Mouse (Mus musculus): ENCODE data around the gene Wdr5b.
"Not testable (repeated sequence)": the region's sequence is repeated elsewhere in the genome, so short reads cannot be mapped to it uniquely, and the experiment has no call there.

Gene Wdr5b

GRCm38 (mm10) chr16:36040640-36041624, at the start of gene Wdr5b:
Gene Wdr5b (plus strand): TSS chr16:36041190.
- peak; percentile 92 for DNase-seq (ENCODE audit: low spot score)

- DNase-seq (ENCODE audit: low spot score) = no peak
Observed at GRCm38 (mm10) chr16:35992391-35992790, 48.6 kb upstream of the Wdr5b start.

GRCm38 (mm10) chr16:35993316-35993715, 47.7 kb upstream of the Wdr5b start:
- DNase-seq (ENCODE audit: low spot score) = no peak

GRCm38 (mm10) chr16:35998852-35999251, 42.1 kb upstream of the Wdr5b start:
- not testable (repeated sequence) for DNase-seq (ENCODE audit: low spot score)

- DNase-seq (ENCODE audit: low spot score) = no peak
Observed at GRCm38 (mm10) chr16:36008396-36008795, 32.6 kb upstream of the Wdr5b start.

- no peak for DNase-seq (ENCODE audit: low spot score)
Observed at GRCm38 (mm10) chr16:36016335-36016734, 24.7 kb upstream of the Wdr5b start.

GRCm38 (mm10) chr16:36028120-36028519, 12.9 kb upstream of the Wdr5b start:
- not testable (repeated sequence) for DNase-seq (ENCODE audit: low spot score)

- no peak for DNase-seq (ENCODE audit: low spot score)
Observed at GRCm38 (mm10) chr16:36041625-36042020, 633 bp downstream of the Wdr5b start.

GRCm38 (mm10) chr16:36043073-36043472, 2.1 kb downstream of the Wdr5b start:
- no peak for DNase-seq (ENCODE audit: low spot score)

- no peak for DNase-seq (ENCODE audit: low spot score)
Observed at GRCm38 (mm10) chr16:36043964-36044363, 3.0 kb downstream of the Wdr5b start.

- no peak for DNase-seq (ENCODE audit: low spot score)
Observed at GRCm38 (mm10) chr16:36047538-36047937, 6.5 kb downstream of the Wdr5b start.

GRCm38 (mm10) chr16:36051491-36051890, 10.5 kb downstream of the Wdr5b start:
- no peak for DNase-seq (ENCODE audit: low spot score)

- DNase-seq (ENCODE audit: low spot score) = no peak
Observed at GRCm38 (mm10) chr16:36053524-36054275, 12.7 kb downstream of the Wdr5b start.

- no peak for DNase-seq (ENCODE audit: low spot score)
Observed at GRCm38 (mm10) chr16:36054920-36055319, 13.9 kb downstream of the Wdr5b start.

- DNase-seq (ENCODE audit: low spot score) = no peak
Observed at GRCm38 (mm10) chr16:36056416-36056815, 15.4 kb downstream of the Wdr5b start.

GRCm38 (mm10) chr16:36057933-36058475, 17.0 kb downstream of the Wdr5b start:
- no peak for DNase-seq (ENCODE audit: low spot score)

- DNase-seq (ENCODE audit: low spot score) = not testable (repeated sequence)
Observed at GRCm38 (mm10) chr16:36062534-36062933, 21.5 kb downstream of the Wdr5b start.

GRCm38 (mm10) chr16:36063315-36063714, 22.3 kb downstream of the Wdr5b start:
- no peak for DNase-seq (ENCODE audit: low spot score)

- DNase-seq (ENCODE audit: low spot score) = no peak
Observed at GRCm38 (mm10) chr16:36064904-36065303, 23.9 kb downstream of the Wdr5b start.

GRCm38 (mm10) chr16:36067694-36068093, 26.7 kb downstream of the Wdr5b start:
- no peak for DNase-seq (ENCODE audit: low spot score)

GRCm38 (mm10) chr16:36068356-36068755, 27.4 kb downstream of the Wdr5b start:
- no peak for DNase-seq (ENCODE audit: low spot score)

GRCm38 (mm10) chr16:36069819-36070575, 29.0 kb downstream of the Wdr5b start:
- no peak for DNase-seq (ENCODE audit: low spot score)

Measured in urinary bladder, postnatal 14 days (tissue).